Mouse (Mus musculus): ENCODE measurements around the gene Bag5. TPM values are rescaled to one million over a fixed set of nuclear protein-coding genes. Genes with fewer than 3 reads are reported as not detected.

Gene Bag5
- total and polyA plus RNA-seq, 2 experiments, result 6.7 to 9.5 TPM

DNA sequence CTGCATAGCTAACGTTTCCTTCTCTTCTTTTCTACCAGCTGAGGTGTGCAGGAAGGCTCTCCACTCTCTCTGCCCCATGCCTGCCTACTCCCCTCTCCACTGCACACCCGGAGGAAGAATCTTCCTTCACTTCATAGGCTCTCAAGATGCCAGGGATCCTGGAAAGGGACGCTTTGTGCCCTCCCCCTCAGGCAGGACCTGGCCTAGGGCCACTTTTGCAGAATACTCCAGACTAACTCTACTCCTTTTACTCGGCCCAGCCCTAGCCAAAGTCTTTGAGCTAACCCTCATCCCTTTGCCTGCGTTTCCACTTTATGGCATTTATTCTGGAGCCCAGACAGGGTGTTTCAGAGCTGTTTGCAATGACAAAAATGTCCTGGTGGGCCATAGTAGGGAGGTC is 35.6 kb downstream of the Bag5 start:
- Histone ChIP-seq H3K79me2 (ENCODE audit: control insufficient read depth, insufficient read depth, low read length) (no peaks in the 10 kb centered on the region), H3K4me3 (ENCODE audit: insufficient read depth, low read depth, low read length) (peak overlapping the region; percentile 72), H3K4me1 (ENCODE audit: control insufficient read depth, insufficient read depth, low read length) (peaks cover 7% of the 10 kb centered on the region; the same call in 1 of the 2 replicates), H3K27ac (replicated peaks; ENCODE audit: insufficient read depth, low read depth, low read length) (peak overlapping the region; percentile 90), H3K27me3 (ENCODE audit: control insufficient read depth, insufficient read depth, low read length) (no peaks in the 10 kb centered on the region; the same call in 1 of the 2 replicates), H3K36me3 (ENCODE audit: control insufficient read depth, insufficient read depth, low read length) (no peaks in the 10 kb centered on the region), H3K9ac (ENCODE audit: low read depth, low read length) (peak overlapping the region; percentile 80)
- WGBS, result 25% methylated on average over 5 of the region's 5 CpGs
- DNase-seq (ENCODE audit: extremely low read depth, low read depth, low spot score), result no peak
- no peak for TF ChIP-seq CTCF (IDR thresholded peaks at IDR 0.05; ENCODE audit: low read depth, low read length)
- no peak for TF ChIP-seq POLR2A (IDR thresholded peaks at IDR 0.05; ENCODE audit: extremely low read depth, insufficient read depth, low read length)

DNA sequence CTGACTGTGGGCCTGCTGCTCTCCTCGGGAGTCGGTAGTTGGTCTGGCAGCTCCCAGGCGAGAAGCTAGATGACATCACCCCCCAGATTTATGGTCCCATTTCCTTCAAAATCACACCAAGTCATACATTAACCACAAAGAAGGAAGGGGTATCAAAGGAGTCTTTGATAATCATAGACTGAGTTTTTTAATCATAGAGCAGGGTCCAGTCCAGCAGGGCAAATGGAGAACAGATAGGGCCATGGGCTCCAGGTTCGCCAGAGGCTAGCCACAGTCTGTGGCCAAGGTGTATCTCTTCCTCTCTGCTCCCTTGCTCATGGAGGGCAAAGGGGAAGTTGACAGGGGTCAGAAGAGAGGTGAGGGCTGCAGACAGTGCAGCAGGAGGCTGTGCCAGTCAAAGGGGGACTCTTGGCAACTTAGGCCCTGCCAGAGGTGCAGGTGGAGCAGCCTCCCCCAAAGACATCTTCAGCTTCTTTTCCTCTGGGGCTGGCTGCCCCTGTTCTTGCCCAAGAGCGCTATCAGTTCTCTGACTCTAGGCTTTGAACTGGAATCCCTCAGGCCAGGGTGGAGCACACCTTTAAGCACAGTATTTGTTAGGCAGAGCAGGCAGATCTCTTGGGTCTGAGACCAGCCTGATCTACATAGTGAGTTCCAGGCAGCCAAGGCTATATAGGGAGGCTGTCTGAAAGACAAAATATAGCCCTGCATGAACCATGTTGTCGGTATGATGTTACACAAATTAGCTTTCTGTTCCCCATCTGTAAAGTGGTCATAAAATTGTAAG is 37.1 kb downstream of the Bag5 start:
- Histone ChIP-seq H3K4me1 (ENCODE audit: control insufficient read depth, insufficient read depth, low read length) (peaks cover 7% of the 10 kb centered on the region; the same call in 1 of the 2 replicates), H3K36me3 (ENCODE audit: control insufficient read depth, insufficient read depth, low read length) (no peaks in the 10 kb centered on the region), H3K79me2 (ENCODE audit: control insufficient read depth, insufficient read depth, low read length) (no peaks in the 10 kb centered on the region), H3K27me3 (ENCODE audit: control insufficient read depth, insufficient read depth, low read length) (peaks cover 14% of the 10 kb centered on the region), H3K4me3 (ENCODE audit: insufficient read depth, low read depth, low read length) (no peak overlapping the region), H3K9ac (ENCODE audit: low read depth, low read length) (no peak overlapping the region), H3K27ac (replicated peaks; ENCODE audit: insufficient read depth, low read depth, low read length) (no peak overlapping the region; the same call in 1 of the 2 replicates)
- DNase-seq (ENCODE audit: extremely low read depth, low read depth, low spot score), result no peak
- WGBS, result 91% methylated on average over 6 of the region's 6 CpGs
- TF ChIP-seq POLR2A (IDR thresholded peaks at IDR 0.05; ENCODE audit: extremely low read depth, insufficient read depth, low read length) (no peak), CTCF (IDR thresholded peaks at IDR 0.05; ENCODE audit: low read depth, low read length) (no peak)

DNA sequence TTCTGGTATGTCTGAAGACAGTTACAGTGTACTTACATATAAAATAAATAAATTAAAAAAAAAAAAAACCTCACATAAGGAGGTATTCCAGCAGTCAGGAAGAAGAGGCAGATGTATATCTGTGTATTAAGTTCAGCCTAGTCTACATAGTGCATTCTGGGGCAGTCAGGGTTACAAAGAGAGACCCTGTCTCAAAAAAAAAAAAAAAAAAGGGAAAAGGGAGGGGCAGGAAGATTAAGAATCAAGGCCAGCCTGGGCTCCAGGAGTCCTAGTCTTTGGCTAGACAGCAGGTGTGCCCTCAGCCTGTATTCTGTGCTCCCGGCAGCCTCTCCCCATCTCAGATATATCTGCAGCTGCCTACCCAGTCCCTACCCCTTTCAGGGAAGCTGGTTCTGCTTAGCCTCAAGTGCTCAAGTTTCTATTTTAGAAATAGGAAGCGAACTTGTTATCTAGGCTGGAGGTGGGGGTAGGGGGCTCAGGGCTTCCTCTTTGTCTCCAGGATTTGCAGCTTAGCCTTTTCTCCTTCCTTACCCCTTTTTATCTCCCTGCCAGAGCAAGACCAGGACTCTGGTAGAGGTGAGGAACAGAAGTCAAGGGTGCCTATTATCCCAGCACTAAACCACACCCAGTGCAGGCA is 38.1 kb downstream of the Bag5 start:
- peaks cover 9% of the 10 kb centered on the region; the same call in 1 of the 2 replicates for H3K4me1 ChIP-seq (ENCODE audit: control insufficient read depth, insufficient read depth, low read length)
- no peaks in the 10 kb centered on the region for H3K79me2 ChIP-seq (ENCODE audit: control insufficient read depth, insufficient read depth, low read length)
- WGBS, result 77% methylated on average over 2 of the region's 2 CpGs
- H3K4me3 ChIP-seq (ENCODE audit: insufficient read depth, low read depth, low read length), result no peak overlapping the region
- no peaks in the 10 kb centered on the region for H3K36me3 ChIP-seq (ENCODE audit: control insufficient read depth, insufficient read depth, low read length)
- TF ChIP-seq POLR2A (IDR thresholded peaks at IDR 0.05; ENCODE audit: extremely low read depth, insufficient read depth, low read length) (no peak), CTCF (IDR thresholded peaks at IDR 0.05; ENCODE audit: low read depth, low read length) (no peak)
- 0 out of 2 replicates have a peak overlapping the region, but pooled peaks have one; percentile 2 for H3K27ac ChIP-seq (replicated peaks; ENCODE audit: insufficient read depth, low read depth, low read length)
- peaks cover 16% of the 10 kb centered on the region for H3K27me3 ChIP-seq (ENCODE audit: control insufficient read depth, insufficient read depth, low read length)
- H3K9ac ChIP-seq (ENCODE audit: low read depth, low read length), result no peak overlapping the region
- DNase-seq (ENCODE audit: extremely low read depth, low read depth, low spot score), result peak; percentile 19

DNA sequence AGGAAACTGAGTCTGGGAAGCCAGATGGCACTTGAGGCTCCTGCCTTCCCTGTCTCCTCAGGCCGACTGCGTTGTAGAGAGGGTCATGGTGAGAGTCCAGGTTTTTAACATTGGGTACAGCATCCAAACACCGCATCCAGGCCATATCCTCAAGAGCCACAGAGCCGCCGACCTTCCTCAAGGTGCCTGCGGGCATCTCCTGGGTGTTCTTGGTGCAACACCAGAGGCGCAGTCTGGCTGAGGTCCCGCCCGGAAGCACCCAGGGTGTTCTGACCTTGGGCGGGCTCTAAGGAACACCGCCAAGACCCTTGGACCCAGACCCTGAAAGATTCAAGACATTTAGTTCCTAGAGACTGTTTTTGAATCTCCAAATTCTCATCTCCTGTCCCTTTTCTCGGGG is 40.5 kb downstream of the Bag5 start:
- Histone ChIP-seq H3K4me1 (ENCODE audit: control insufficient read depth, insufficient read depth, low read length) (peaks cover 14% of the 10 kb centered on the region), H3K36me3 (ENCODE audit: control insufficient read depth, insufficient read depth, low read length) (no peaks in the 10 kb centered on the region), H3K27me3 (ENCODE audit: control insufficient read depth, insufficient read depth, low read length) (peaks cover 16% of the 10 kb centered on the region), H3K4me3 (ENCODE audit: insufficient read depth, low read depth, low read length) (no peak overlapping the region; the same call in 1 of the 2 replicates), H3K27ac (replicated peaks; ENCODE audit: insufficient read depth, low read depth, low read length) (no peak overlapping the region), H3K9ac (ENCODE audit: low read depth, low read length) (no peak overlapping the region), H3K79me2 (ENCODE audit: control insufficient read depth, insufficient read depth, low read length) (no peaks in the 10 kb centered on the region)
- TF ChIP-seq POLR2A (IDR thresholded peaks at IDR 0.05; ENCODE audit: extremely low read depth, insufficient read depth, low read length), result no peak
- no peak for TF ChIP-seq CTCF (IDR thresholded peaks at IDR 0.05; ENCODE audit: low read depth, low read length)
- 18% methylated on average over 12 of the region's 12 CpGs for WGBS
- DNase-seq (ENCODE audit: extremely low read depth, low read depth, low spot score), result no peak

DNA sequence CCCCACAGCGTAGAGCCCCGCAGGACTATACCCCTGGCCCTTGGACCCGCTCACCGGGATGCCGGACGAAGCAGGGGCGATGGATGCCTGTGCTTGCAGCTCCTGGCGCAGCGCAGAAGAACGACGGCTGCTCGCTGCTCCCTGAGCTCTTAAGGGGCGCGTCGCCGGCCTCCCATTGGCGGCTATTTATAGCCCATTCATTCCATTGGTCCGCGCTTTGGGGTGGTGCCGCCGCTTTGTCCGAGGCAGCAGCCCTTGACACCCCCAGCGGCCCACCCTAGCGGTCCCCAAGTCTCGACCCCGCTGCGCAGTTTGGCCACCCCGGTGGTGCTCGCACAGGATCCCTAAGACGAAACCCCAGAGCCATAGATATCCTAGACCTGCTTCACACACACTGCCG is 40.9 kb downstream of the Bag5 start, which contains the start of gene Ckb:
TSS of gene Ckb (minus strand) at position 163 of the 400 bp plus-strand sequence.
- peak within 1 kb of the TSS; percentile 66 for H3K4me3 ChIP-seq (ENCODE audit: insufficient read depth, low read depth, low read length)
- peak within 1 kb of the TSS; percentile 62 for H3K9ac ChIP-seq (ENCODE audit: low read depth, low read length)
- 2% methylated on average over 31 of the region's 31 CpGs for WGBS
- H3K27ac ChIP-seq (replicated peaks; ENCODE audit: insufficient read depth, low read depth, low read length), result no peak within 1 kb of the TSS
- no peaks in the 10 kb centered on the region for H3K36me3 ChIP-seq (ENCODE audit: control insufficient read depth, insufficient read depth, low read length)
- H3K79me2 ChIP-seq (ENCODE audit: control insufficient read depth, insufficient read depth, low read length), result no peaks in the 10 kb centered on the region
- H3K27me3 ChIP-seq (ENCODE audit: control insufficient read depth, insufficient read depth, low read length), result peaks cover 16% of the 10 kb centered on the region
- TF ChIP-seq CTCF (IDR thresholded peaks at IDR 0.05; ENCODE audit: low read depth, low read length), result no peak
- TF ChIP-seq POLR2A (IDR thresholded peaks at IDR 0.05; ENCODE audit: extremely low read depth, insufficient read depth, low read length), result 0 out of 2 replicates have a peak, but pooled peaks have one; percentile 21
- peaks cover 12% of the 10 kb centered on the region for H3K4me1 ChIP-seq (ENCODE audit: control insufficient read depth, insufficient read depth, low read length)
- DNase-seq (ENCODE audit: extremely low read depth, low read depth, low spot score), result no peak
